Mouse (Mus musculus) midbrain, embryonic 13.5 days (tissue): ENCODE data around the gene Cc2d2b. TPM values are rescaled to one million over a fixed set of nuclear protein-coding genes. Genes with fewer than 3 reads are reported as not detected.

ENCODE experiments used
- ATAC-seq: fragments of 200-750 bp; cut with Nextera tagmentation; 2 replicates; pipeline ENCODE4 v1.8.0; 2017; ENCODE audit warnings: mild to moderate bottlenecking, moderate TSS enrichment, moderate library complexity
- H3K27ac ChIP-seq: fragments of 300-500 bp; sonication (generic); 2 replicates; pipeline ENCODE4 v1.5.1; 2015; ENCODE audit warnings: inconsistent platforms, mild to moderate bottlenecking, moderate library complexity
- H3K27me3 ChIP-seq: fragments of 300-500 bp; sonication (generic); 2 replicates; pipeline ENCODE4 v1.6.1; 2015; ENCODE audit warnings: mild to moderate bottlenecking, inconsistent platforms
- H3K36me3 ChIP-seq: fragments of 300-500 bp; sonication (generic); 2 replicates; pipeline ENCODE4 v1.6.1; 2015; ENCODE audit warnings: mild to moderate bottlenecking, inconsistent platforms
- H3K4me1 ChIP-seq: fragments of 300-500 bp; sonication (generic); replicated peaks from 2 replicates; pipeline ENCODE4 v1.6.1; 2015; ENCODE audit warnings: inconsistent platforms
- H3K4me2 ChIP-seq: fragments of 300-500 bp; sonication (generic); replicated peaks from 2 replicates; pipeline ENCODE4 v1.6.1; 2015; ENCODE audit warnings: moderate library complexity, mild to moderate bottlenecking, inconsistent platforms
- H3K4me3 ChIP-seq: fragments of 300-500 bp; sonication (generic); replicated peaks from 2 replicates; pipeline ENCODE4 v1.5.1; 2015; ENCODE audit warnings: mild to moderate bottlenecking, inconsistent platforms
- H3K9ac ChIP-seq: fragments of 300-500 bp; sonication (generic); replicated peaks from 2 replicates; pipeline ENCODE4 v1.6.1; 2015; ENCODE audit warnings: mild to moderate bottlenecking, inconsistent platforms
- H3K9me3 ChIP-seq: fragments of 300-500 bp; sonication (generic); 2 replicates; pipeline ENCODE4 v1.6.1; 2016; ENCODE audit warnings: mild to moderate bottlenecking, inconsistent platforms
- WGBS: fragments of 180-500 bp; shearing (Covaris S2); methylation state at CpG from one replicate; pipeline ENCODE4 v1.1.7; 2015; 5-methylcytosine and 5-hydroxymethylcytosine counted together
- polyA plus RNA-seq: library from polyadenylated mRNA; unstranded; fragments of >200 nt; fragmentation: Nextera tagmentation; extraction: Ambion mirVana; gene quantifications from 2 replicates; pipeline ENCODE4 v1.2.1, GENCODE M21; 2015

Cc2d2b gene
- polyA plus RNA-seq, 1 experiment from 2014 or later, result 0.12 TPM

DNA sequence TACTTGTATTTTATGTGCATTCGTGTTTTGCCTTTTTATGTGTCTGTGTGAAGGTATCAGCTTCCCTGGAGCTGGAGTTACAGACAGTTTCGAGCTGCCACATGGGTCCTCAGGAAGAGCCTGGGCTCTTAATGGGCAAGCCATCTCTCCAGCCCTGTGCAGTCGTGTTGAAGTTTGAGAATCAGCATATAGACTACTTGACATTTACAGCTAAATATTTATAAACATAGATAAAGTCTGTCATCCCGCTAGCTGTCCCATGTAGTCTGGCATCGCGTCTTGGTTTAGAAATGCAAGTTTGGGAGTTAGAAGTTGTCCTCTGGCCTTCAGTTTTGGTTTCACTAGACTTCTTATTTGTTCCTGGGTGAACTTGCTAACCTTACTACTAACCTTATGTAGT is 92.5 kb downstream of the Cc2d2b start:
- Histone ChIP-seq H3K4me3 (no peak overlapping the region), H3K27ac (no peak overlapping the region), H3K9me3 (no peaks in the 10 kb centered on the region), H3K4me1 (no peaks in the 10 kb centered on the region), H3K4me2 (no peak overlapping the region), H3K36me3 (peaks cover 88% of the 10 kb centered on the region), H3K9ac (no peak overlapping the region), H3K27me3 (no peaks in the 10 kb centered on the region)
- ATAC-seq, result no peak
- WGBS, result 95% methylated on average over 6 of the region's 6 CpGs

DNA sequence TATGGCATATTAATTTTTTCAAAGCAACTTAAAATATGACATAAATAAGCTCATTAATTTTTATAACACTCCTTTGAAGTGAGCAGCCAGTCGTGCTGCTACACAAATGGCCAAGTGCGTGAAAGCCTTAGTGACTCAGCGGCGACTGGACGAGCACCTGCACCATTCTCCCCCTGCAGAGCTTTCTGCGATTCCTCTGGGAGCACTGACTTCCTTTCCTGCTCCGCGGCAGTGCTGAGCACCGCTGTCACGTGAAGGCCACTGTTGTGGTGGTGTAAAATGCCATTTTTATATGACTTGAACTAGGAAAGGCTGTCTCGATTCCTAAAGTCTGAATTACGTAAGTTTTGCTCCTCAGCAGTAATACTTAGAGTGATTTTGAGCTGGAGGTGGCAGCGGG is 93.0 kb downstream of the Cc2d2b start:
- Histone ChIP-seq H3K4me2 (no peak overlapping the region), H3K27me3 (no peaks in the 10 kb centered on the region), H3K9ac (no peak overlapping the region), H3K9me3 (no peaks in the 10 kb centered on the region), H3K4me3 (no peak overlapping the region), H3K27ac (no peak overlapping the region), H3K36me3 (peaks cover 90% of the 10 kb centered on the region), H3K4me1 (no peaks in the 10 kb centered on the region)
- no peak for ATAC-seq
- 86% methylated on average over 13 of the region's 13 CpGs for WGBS

DNA sequence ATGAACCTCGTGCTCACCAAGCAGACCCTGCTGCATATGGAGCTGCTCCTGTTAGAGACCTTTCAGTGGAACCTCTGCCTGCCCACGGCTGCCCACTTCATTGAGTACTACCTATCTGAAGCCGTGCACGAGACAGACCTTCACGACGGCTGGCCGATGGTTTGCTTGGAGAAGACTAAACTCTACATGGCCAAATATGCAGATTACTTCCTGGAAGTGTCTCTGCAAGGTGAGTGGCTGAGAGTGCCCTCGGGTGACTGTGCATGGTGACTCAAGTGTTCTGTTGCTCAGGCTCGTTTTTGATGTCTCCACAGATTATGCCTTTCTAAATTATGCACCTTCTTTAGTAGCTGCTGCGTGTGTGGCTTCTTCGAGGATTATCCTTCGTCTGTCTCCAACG is 96.2 kb downstream of the Cc2d2b start:
- H3K27me3 ChIP-seq, result no peaks in the 10 kb centered on the region
- no peaks in the 10 kb centered on the region for H3K9me3 ChIP-seq
- H3K36me3 ChIP-seq, result peaks cover 85% of the 10 kb centered on the region
- no peaks in the 10 kb centered on the region for H3K4me1 ChIP-seq
- no peak overlapping the region for H3K4me3 ChIP-seq
- H3K4me2 ChIP-seq, result no peak overlapping the region
- H3K9ac ChIP-seq, result no peak overlapping the region
- WGBS, result 89% methylated on average over 13 of the region's 13 CpGs
- ATAC-seq, result no peak
- H3K27ac ChIP-seq, result no peak overlapping the region

DNA sequence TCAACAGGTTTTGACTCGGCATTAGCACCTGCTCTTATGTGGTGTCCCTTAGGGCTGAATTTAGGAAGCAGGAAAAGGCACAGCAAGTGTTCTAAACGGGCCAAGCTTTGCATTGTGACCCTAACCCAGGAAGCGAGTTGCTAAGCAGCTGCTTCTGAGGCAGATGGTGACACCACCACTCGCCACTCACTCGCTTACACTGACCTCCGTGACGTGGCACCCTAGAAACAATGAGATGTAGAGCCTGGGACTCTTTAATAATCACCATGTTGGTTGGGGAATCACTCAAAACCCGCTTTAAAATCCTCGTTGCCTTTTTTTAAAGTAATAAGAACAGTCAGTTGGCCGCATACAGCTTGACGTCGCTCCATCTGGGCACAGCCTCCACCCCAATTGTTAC is 100.8 kb downstream of the Cc2d2b start:
- Histone ChIP-seq H3K27me3 (no peaks in the 10 kb centered on the region), H3K9me3 (no peaks in the 10 kb centered on the region), H3K4me3 (no peak overlapping the region), H3K9ac (no peak overlapping the region), H3K27ac (no peak overlapping the region), H3K4me1 (no peaks in the 10 kb centered on the region), H3K4me2 (no peak overlapping the region), H3K36me3 (peaks cover 62% of the 10 kb centered on the region)
- ATAC-seq, result no peak
- WGBS, result 78% methylated on average over 12 of the region's 12 CpGs

DNA sequence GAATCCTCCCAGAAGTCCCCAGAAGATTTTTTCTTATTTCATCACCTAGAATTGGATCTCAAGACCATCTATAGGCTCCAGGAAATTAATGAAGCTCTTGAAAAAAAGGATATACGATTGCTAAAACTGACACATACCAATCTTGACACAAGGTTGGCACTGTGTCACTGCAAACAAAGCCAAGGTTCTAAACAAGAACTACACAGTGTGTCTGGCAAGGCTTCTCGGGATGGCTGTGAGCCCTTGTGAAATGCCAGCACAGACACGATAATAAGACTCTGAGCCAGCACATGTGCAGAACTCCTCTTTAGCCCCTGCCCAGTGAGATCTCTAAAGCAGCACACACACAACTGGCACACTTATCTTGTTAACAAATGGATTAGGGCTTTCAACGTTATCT is 111.0 kb downstream of the Cc2d2b start:
- Histone ChIP-seq H3K36me3 (no peaks in the 10 kb centered on the region), H3K9me3 (no peaks in the 10 kb centered on the region), H3K27me3 (peaks cover 7% of the 10 kb centered on the region; the same call in 1 of the 2 replicates), H3K9ac (no peak overlapping the region), H3K4me3 (no peak overlapping the region), H3K4me1 (no peaks in the 10 kb centered on the region), H3K4me2 (no peak overlapping the region), H3K27ac (no peak overlapping the region)
- 74% methylated on average over 4 of the region's 4 CpGs for whole genome bisulfite sequencing
- no peak for ATAC-seq

DNA sequence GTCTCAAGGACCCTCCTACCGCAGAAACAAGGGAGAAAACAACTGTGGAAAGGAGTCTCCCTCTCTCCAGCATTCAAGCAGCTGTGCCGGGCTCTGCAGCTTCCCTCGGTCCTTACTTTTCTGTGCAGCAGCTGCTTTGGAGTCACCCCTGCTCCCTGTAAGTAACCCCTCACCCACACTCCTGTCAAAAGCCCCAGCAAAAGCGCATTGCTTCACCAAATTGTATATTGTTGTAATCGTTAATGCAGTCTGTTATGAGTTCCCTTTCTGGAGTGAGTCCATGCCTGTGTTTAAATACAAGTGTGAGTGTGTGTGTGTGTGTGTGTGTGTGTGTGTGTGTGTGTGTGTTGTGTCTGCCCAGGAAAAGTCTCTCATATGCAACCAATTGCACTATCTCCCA is 119.7 kb downstream of the Cc2d2b start:
- Histone ChIP-seq H3K36me3 (no peaks in the 10 kb centered on the region), H3K9ac (no peak overlapping the region), H3K4me1 (0 out of 2 replicates have a peak, but pooled peaks cover 4% of the 10 kb centered on the region), H3K9me3 (no peaks in the 10 kb centered on the region), H3K4me2 (no peak overlapping the region), H3K4me3 (no peak overlapping the region), H3K27ac (no peak overlapping the region), H3K27me3 (peaks cover 46% of the 10 kb centered on the region)
- WGBS, result 46% methylated on average over 5 of the region's 5 CpGs
- no peak for ATAC-seq

DNA sequence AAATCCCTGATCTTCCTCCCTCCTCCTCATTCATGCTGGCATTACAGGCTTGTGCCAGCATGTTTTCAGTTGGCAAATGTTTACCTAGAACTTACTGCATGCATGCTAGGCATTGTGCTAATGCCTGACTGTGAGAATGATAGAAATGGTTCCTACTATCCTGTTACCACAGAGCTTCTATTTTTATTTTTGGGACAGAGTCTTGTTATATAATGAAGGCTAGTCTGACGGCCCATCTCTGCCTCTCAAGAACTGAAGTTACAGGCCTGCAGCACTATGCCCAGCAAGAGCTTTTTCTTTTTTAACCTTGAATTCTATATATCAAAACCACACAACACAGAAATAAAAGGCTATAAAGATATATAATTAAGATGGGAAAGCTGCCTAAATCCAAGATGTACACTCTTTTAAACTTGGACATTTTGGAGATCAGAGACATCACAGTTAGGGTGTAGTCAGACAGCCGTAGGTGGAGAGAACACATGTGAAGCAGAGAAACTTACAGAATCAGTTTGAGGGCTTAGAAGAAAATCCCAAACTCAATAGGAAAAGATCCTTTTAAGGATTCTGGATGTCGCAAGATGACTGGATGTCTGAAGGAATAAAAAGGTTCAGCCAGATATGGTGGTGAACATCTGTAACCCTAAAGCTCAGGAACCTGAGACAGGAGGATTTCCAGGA is 121.0 kb downstream of the Cc2d2b start:
- Histone ChIP-seq H3K36me3 (no peaks in the 10 kb centered on the region), H3K4me1 (0 out of 2 replicates have a peak, but pooled peaks cover 4% of the 10 kb centered on the region), H3K27me3 (peaks cover 46% of the 10 kb centered on the region), H3K4me2 (no peak overlapping the region), H3K4me3 (no peak overlapping the region), H3K27ac (no peak overlapping the region), H3K9me3 (no peaks in the 10 kb centered on the region), H3K9ac (no peak overlapping the region)
- WGBS, result 92% methylated on average over 3 of the region's 3 CpGs
- no peak for ATAC-seq

DNA sequence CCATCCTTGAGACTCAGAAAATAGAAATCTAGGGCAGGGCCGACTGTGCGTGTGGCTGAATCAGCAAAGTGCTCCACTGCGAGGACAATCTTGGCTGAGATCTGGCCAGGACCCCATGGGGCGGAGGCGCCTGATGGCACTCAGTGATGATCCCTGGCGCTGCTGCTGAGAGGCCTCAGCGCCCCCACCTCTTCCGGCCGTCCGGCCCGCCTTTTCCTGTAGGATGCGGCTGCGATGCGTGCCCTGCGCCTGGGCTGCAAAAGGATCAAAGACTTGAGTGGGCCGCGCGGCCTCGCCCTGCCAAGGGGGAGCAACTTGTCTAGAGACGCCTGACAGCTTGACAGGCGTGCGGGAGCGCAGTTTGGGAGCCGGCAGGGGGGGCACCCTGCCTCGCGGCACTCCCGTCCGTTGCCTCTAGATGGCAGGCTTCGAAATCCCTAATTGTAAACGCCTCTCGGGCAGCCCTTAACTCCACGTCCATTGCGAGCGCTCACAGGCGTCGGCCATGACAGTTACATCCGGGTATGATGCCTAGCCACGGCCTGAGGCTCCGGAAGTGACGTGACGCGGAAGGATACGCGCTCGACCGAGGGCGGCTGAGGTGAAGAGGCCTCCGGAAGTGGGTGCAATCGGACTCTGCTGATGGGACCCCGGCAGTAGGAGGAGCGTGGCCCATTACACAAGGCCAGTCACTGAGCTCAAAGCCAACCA is 124.6 kb downstream of the Cc2d2b start:
- H3K27ac ChIP-seq, result peak overlapping the region; percentile 94
- H3K27me3 ChIP-seq, result peaks cover 65% of the 10 kb centered on the region
- no peaks in the 10 kb centered on the region for H3K9me3 ChIP-seq
- no peaks in the 10 kb centered on the region for H3K36me3 ChIP-seq
- H3K4me1 ChIP-seq, result 0 out of 2 replicates have a peak, but pooled peaks cover 4% of the 10 kb centered on the region
- ATAC-seq, result peak; percentile 99
- 1% methylated on average over 51 of the region's 51 CpGs for WGBS
- H3K4me2 ChIP-seq, result peak overlapping the region; percentile 62
- H3K4me3 ChIP-seq, result peak overlapping the region; percentile 50
- peak overlapping the region; percentile 59 for H3K9ac ChIP-seq

Other genes starting within 250 kb of the Cc2d2b start
- gene Sorbs1, start 235.0 kb upstream of the Cc2d2b start, polyA plus RNA-seq, result 77.6 and 78.7 TPM in 2 replicates
- gene Aldh18a1, start 160.3 kb upstream of the Cc2d2b start, polyA plus RNA-seq, result 76.2 and 76.4 TPM in 2 replicates
- gene Tctn3, start 136.5 kb upstream of the Cc2d2b start, polyA plus RNA-seq, result 12.1 and 13.6 TPM in 2 replicates
- 7.9 and 9.8 TPM in 2 replicates for gene Entpd1, start 136.4 kb upstream of the Cc2d2b start, polyA plus RNA-seq
- 27.8 and 30.0 TPM in 2 replicates for gene Ccnj, start 82.5 kb downstream of the Cc2d2b start, polyA plus RNA-seq
- 7.9 and 8.1 TPM in 2 replicates for gene Zfp518a, start 146.0 kb downstream of the Cc2d2b start, polyA plus RNA-seq
- gene Blnk, start 245.8 kb downstream of the Cc2d2b start, polyA plus RNA-seq, result 0.31 and 0.32 TPM in 2 replicates